Mouse (Mus musculus): Measurements from ENCODE around the gene Bard1.

DNA sequence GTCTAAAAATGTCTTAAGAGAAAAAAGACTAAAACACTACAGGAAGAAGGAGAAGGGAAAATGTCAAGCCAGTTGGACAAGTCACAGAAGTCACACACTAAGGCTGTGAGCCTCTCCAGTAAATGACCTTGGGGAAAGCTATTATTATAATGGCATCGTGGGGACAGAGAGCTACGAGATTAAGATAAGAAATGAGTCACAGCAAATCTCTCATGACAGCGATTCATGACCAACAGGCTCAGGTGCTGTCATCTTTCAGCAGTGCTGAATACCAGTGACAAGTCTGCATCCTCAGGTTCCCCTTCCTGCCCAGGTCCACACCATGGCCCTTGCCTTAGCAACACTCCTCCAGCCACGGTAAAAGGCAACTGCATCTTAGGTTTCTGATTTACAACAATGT is 46.8 kb downstream of the Bard1 start:
- TF ChIP-seq CTCF (IDR thresholded peaks at IDR 0.05; ENCODE audit: borderline replicate concordance, insufficient read depth, low read length), result no peak
- TF ChIP-seq POLR2A (IDR thresholded peaks at IDR 0.05; ENCODE audit: low read depth, low read length), result no peak
